Mouse (Mus musculus) kidney, adult 2 months (tissue): ENCODE measurements around the gene Cc2d2b.

ENCODE experiments used
- CTCF ChIP-seq: fragments of 200-500 bp; conservative IDR thresholded peaks from 2 replicates; pipeline ENCODE4 v1.5.1; 2011; ENCODE audit warnings: low read depth, mild to moderate bottlenecking, control low read depth, low read length, moderate library complexity, mixed read lengths; ENCODE audit not compliant: insufficient read depth, insufficient read length
- POLR2A ChIP-seq: fragments of 200-500 bp; IDR thresholded peaks from one replicate; pipeline ENCODE4 v1.6.1; 2011; ENCODE audit warnings: low read depth, low read length, control low read depth

- TF ChIP-seq POLR2A (no peak), CTCF (no peak)
Observed at GRCm38 (mm10) chr19:40720381-40720780, 28.2 kb upstream of the Cc2d2b start.
